Mouse (Mus musculus) large intestine, adult 2 months (tissue): Measurements from ENCODE around the gene Hist2h2aa1. TPM values are rescaled to one million over a fixed set of nuclear protein-coding genes. Genes with fewer than 3 reads are reported as not detected.
A peak's percentile ranks its signal among the peaks of the same experiment; 100 is the strongest.
"Not testable (repeated sequence)": the region's sequence is repeated elsewhere in the genome, so short reads cannot be mapped to it uniquely, and the experiment has no call there.

ENCODE experiments used
- DNase-seq: peaks from one replicate; pipeline ENCODE4 v3.0.0-alpha.2; 2012; ENCODE audit warnings: low read depth, low spot score
- WGBS: fragments of 180-500 bp; shearing (Covaris S2); methylation state at CpG from one replicate; pipeline ENCODE4 v1.1.7; 2018; 5-methylcytosine and 5-hydroxymethylcytosine counted together
- polyA plus RNA-seq: library from polyadenylated mRNA; depleted of rRNA; stranded (reverse); fragments of >200 nt; gene quantifications from 2 replicates; pipeline ENCODE4 v1.2.3, GENCODE M21; 2012; rRNA removed

The Hist2h2aa1 gene
- polyA plus RNA-seq: 112 and 147 TPM in 2 replicates

- WGBS: 1% methylated on average over 39 of the region's 88 CpGs
- not testable (repeated sequence) for DNase-seq
These were observed at the start of gene Hist2h2aa1 for GRCm38 (mm10) chr3:96245003-96245886. Hist2h2aa1 (plus strand) TSS chr3:96245497.

- no peak for DNase-seq
- 92% methylated on average over 11 of the region's 11 CpGs for WGBS
These were observed 49.5 kb upstream of the Hist2h2aa1 start for GRCm38 (mm10) chr3:96195616-96196313.

- DNase-seq: no peak
- 15% methylated on average over 27 of the region's 27 CpGs for WGBS
These were observed 48.7 kb upstream of the Hist2h2aa1 start for GRCm38 (mm10) chr3:96196437-96197128.

GRCm38 (mm10) chr3:96197129-96197749 is 48.1 kb upstream of the Hist2h2aa1 start:
- DNase-seq: peak; percentile 58
- under 1% methylated on average over 50 of the region's 50 CpGs for WGBS

- WGBS: 2% methylated on average over 6 of the region's 6 CpGs
These were observed 47.1 kb upstream of the Hist2h2aa1 start for GRCm38 (mm10) chr3:96198181-96198580.

GRCm38 (mm10) chr3:96198601-96199251 is 46.6 kb upstream of the Hist2h2aa1 start:
- not testable (repeated sequence) for DNase-seq
- 29% methylated on average over 8 of the region's 8 CpGs for WGBS

More at GRCm38 (mm10) chr3:96198181-96198580, 47.1 kb upstream of the Hist2h2aa1 start:
- no peak for DNase-seq

GRCm38 (mm10) chr3:96199731-96200130 is 45.6 kb upstream of the Hist2h2aa1 start:
- WGBS: 80% methylated on average over 2 of the region's 2 CpGs
- DNase-seq: no peak

GRCm38 (mm10) chr3:96207819-96208218 is 37.5 kb upstream of the Hist2h2aa1 start:
- 50% methylated on average over 3 of the region's 3 CpGs for WGBS
- no peak for DNase-seq

GRCm38 (mm10) chr3:96209242-96209641 is 36.1 kb upstream of the Hist2h2aa1 start:
- DNase-seq: no peak
- WGBS: 40% methylated on average over 15 of the region's 15 CpGs

GRCm38 (mm10) chr3:96219191-96219641 is 26.1 kb upstream of the Hist2h2aa1 start:
- WGBS: under 1% methylated on average over 12 of the region's 12 CpGs
- DNase-seq: no peak

- under 1% methylated on average over 37 of the region's 37 CpGs for WGBS
- peak; percentile 80 for DNase-seq
These were observed 25.6 kb upstream of the Hist2h2aa1 start, which contains the start of the genes Bola1 and Hist2h2ab for GRCm38 (mm10) chr3:96219661-96220130. Bola1 (minus strand) TSS chr3:96219709. Hist2h2ab (plus strand) TSS chr3:96219865.

- under 1% methylated on average over 42 of the region's 47 CpGs for WGBS
- DNase-seq: not testable (repeated sequence)
These were observed 25.0 kb upstream of the Hist2h2aa1 start for GRCm38 (mm10) chr3:96220131-96220764.

- WGBS: under 1% methylated on average over 43 of the region's 43 CpGs
- peak; percentile 92 for DNase-seq
These were observed 24.3 kb upstream of the Hist2h2aa1 start, which contains the start of the genes Hist2h2ac and Hist2h2be for GRCm38 (mm10) chr3:96220765-96221639. Hist2h2ac (minus strand) TSS chr3:96220880. Hist2h2be (plus strand) TSS chr3:96221119.

- 10% methylated on average over 9 of the region's 9 CpGs for WGBS
- DNase-seq: no peak
These were observed 23.7 kb upstream of the Hist2h2aa1 start for GRCm38 (mm10) chr3:96221640-96222038.

GRCm38 (mm10) chr3:96222774-96223173 is 22.5 kb upstream of the Hist2h2aa1 start:
- no peak for DNase-seq
- 76% methylated on average over 4 of the region's 4 CpGs for WGBS

GRCm38 (mm10) chr3:96225421-96225820 is 19.9 kb upstream of the Hist2h2aa1 start:
- no peak for DNase-seq
- 28% methylated on average over 2 of the region's 2 CpGs for WGBS
